26 mouse cellular contexts compared by ENCODE assay signal in the genomic region with DNA sequence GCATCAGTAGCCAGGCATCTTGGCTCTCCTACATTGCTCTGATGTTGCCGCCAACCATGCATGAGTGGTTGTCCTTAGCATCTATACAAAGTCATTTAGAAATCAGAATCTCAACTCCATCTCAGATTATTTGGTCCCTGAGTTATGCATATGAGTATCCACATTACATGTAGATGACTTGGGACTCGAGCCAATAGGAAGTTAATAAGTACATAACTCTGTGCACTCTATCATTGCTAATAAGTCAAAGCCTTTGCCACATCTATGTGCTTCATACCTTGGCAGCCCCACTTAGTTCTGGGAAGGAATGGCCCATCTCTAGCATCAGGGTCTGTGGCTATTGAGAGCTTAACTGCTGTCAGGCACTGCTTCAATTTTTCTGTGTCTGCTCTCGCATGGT. TPM values are rescaled to one million over a fixed set of nuclear protein-coding genes. Genes with fewer than 3 reads are reported as not detected.
DNase-seq lines count a peak whose midpoint lies in the region; ATAC-seq and TF ChIP-seq lines count a peak whose summit lies in the region.
"Had no signal": no experiment of that assay in that cellular context is flagged by ENCODE, and none has a peak within 500 bp of the region (broad histone marks: within the 10 kb centered on the region; RNA-seq: fewer than 3 reads in every experiment).

No protein-coding gene starts in this region.

- no peak overlapping the region for H3K4me2 ChIP-seq in kidney, postnatal 0 days (ENCODE audit: low read length)
- H3K4me2 ChIP-seq in intestine, embryonic 16.5 days (ENCODE audit: low read depth, low read length), result no peak overlapping the region
- H3K4me2 ChIP-seq: embryonic facial prominence, embryonic 13.5 days; forebrain, embryonic 12.5 days; forebrain, embryonic 15.5 days; heart, embryonic 13.5 days; hindbrain, embryonic 12.5 days; hindbrain, embryonic 15.5 days had no signal

- no peak for ATAC-seq in kidney, postnatal 0 days (replicated peaks; ENCODE audit: low FRiP score, low read depth)
- ATAC-seq in intestine, embryonic 16.5 days, result no peak
- ATAC-seq: CD4-positive, CD25-positive, alpha-beta regulatory T cell, adult 4 months; forebrain, embryonic 15.5 days had no signal

- H3K9me3 ChIP-seq in kidney, postnatal 0 days (replicated peaks; ENCODE audit: low read length), result no peaks in the 10 kb centered on the region
- no peaks in the 10 kb centered on the region for H3K9me3 ChIP-seq in intestine, embryonic 16.5 days (ENCODE audit: control insufficient read depth, low read length)
- H3K9me3 ChIP-seq: embryonic facial prominence, embryonic 10.5 days; embryonic facial prominence, embryonic 13.5 days; forebrain, embryonic 12.5 days; forebrain, embryonic 15.5 days; heart, embryonic 10.5 days; heart, embryonic 13.5 days; hindbrain, embryonic 12.5 days; hindbrain, embryonic 15.5 days had no signal

- 40% methylated on average over 3 of the region's 3 CpGs for WGBS in kidney, adult 2 months
- 69% methylated on average over 3 of the region's 3 CpGs for WGBS in kidney, postnatal 0 days
- WGBS in intestine, embryonic 16.5 days, result 65% methylated on average over 3 of the region's 3 CpGs

- peak; percentile 63 for DNase-seq in kidney, adult 2 months
- no peak for DNase-seq in kidney, postnatal 4 days
- peak; percentile 21 for DNase-seq in kidney, postnatal 0 days (ENCODE audit: low spot score)
- DNase-seq in kidney, postnatal 10 days, result peak; percentile 12
- DNase-seq in liver, result no peak
- DNase-seq: adrenal gland, adult 2 months; adrenal gland, postnatal 14 days; cerebellum, adult 11 months; cerebellum, adult 2 months; cerebellum, adult 9-11 months; cerebellum, postnatal 25 days; embryo, embryonic 11 days; gastrocnemius, postnatal 25 days; heart, adult 2 months; heart, postnatal 14 days had no signal

- H3K36me3 ChIP-seq in kidney, adult 2 months (ENCODE audit: control insufficient read depth, insufficient read depth, low read length), result no peaks in the 10 kb centered on the region
- H3K36me3 ChIP-seq in kidney, postnatal 0 days (ENCODE audit: insufficient read depth, low read length), result no peaks in the 10 kb centered on the region
- H3K36me3 ChIP-seq in intestine, embryonic 16.5 days (ENCODE audit: control insufficient read depth, insufficient read depth, low read length), result no peaks in the 10 kb centered on the region
- H3K36me3 ChIP-seq: embryonic facial prominence, embryonic 10.5 days; embryonic facial prominence, embryonic 13.5 days; forebrain, embryonic 12.5 days; forebrain, embryonic 15.5 days; heart, embryonic 10.5 days; heart, embryonic 13.5 days; hindbrain, embryonic 12.5 days; hindbrain, embryonic 15.5 days had no signal

- no peak overlapping the region for H3K27ac ChIP-seq in kidney, adult 2 months (ENCODE audit: insufficient read depth, low read depth, low read length)
- H3K27ac ChIP-seq in kidney, postnatal 0 days, result no peak overlapping the region
- H3K27ac ChIP-seq in intestine, embryonic 16.5 days (ENCODE audit: low read length), result no peak overlapping the region
- H3K27ac ChIP-seq: embryonic facial prominence, embryonic 10.5 days; embryonic facial prominence, embryonic 13.5 days; forebrain, embryonic 12.5 days; forebrain, embryonic 15.5 days; heart, adult 2 months; heart, embryonic 10.5 days; heart, embryonic 13.5 days; hindbrain, embryonic 12.5 days; hindbrain, embryonic 15.5 days had no signal

- H3K4me1 ChIP-seq in kidney, adult 2 months (ENCODE audit: control insufficient read depth, insufficient read depth, low read length), result peaks cover 7% of the 10 kb centered on the region; the same call in 1 of the 2 replicates
- H3K4me1 ChIP-seq in kidney, postnatal 0 days (replicated peaks; ENCODE audit: insufficient read depth, low read length), result no peaks in the 10 kb centered on the region
- no peaks in the 10 kb centered on the region for H3K4me1 ChIP-seq in intestine, embryonic 16.5 days (ENCODE audit: control insufficient read depth, insufficient read depth, low read length)
- H3K4me1 ChIP-seq: embryonic facial prominence, embryonic 10.5 days; embryonic facial prominence, embryonic 13.5 days; forebrain, embryonic 15.5 days had no signal

- TF ChIP-seq CTCF in kidney, adult 2 months (conservative IDR thresholded peaks at IDR 0.05; ENCODE audit: insufficient read depth, insufficient read length, low read depth, low read length), result no peak
- TF ChIP-seq CTCF in kidney, postnatal 0 days (IDR thresholded peaks at IDR 0.05; ENCODE audit: low read depth), result no peak

- H3K9ac ChIP-seq in kidney, postnatal 0 days (ENCODE audit: low read depth, low read length), result no peak overlapping the region
- no peak overlapping the region for H3K9ac ChIP-seq in intestine, embryonic 16.5 days (ENCODE audit: low read depth, low read length)
- H3K9ac ChIP-seq: embryonic facial prominence, embryonic 13.5 days; forebrain, embryonic 12.5 days; forebrain, embryonic 15.5 days; heart, embryonic 13.5 days; hindbrain, embryonic 12.5 days; hindbrain, embryonic 15.5 days had no signal

- H3K4me3 ChIP-seq in kidney, adult 2 months (ENCODE audit: insufficient read depth, low read depth, low read length), result no peak overlapping the region
- no peak overlapping the region for H3K4me3 ChIP-seq in kidney, postnatal 0 days (replicated peaks; ENCODE audit: low read depth, low read length)
- no peak overlapping the region for H3K4me3 ChIP-seq in intestine, embryonic 16.5 days (ENCODE audit: low read length)
- H3K4me3 ChIP-seq: embryonic facial prominence, embryonic 10.5 days; embryonic facial prominence, embryonic 13.5 days; erythroblast, embryonic 14.5 days; forebrain, embryonic 12.5 days; forebrain, embryonic 15.5 days; heart, adult 2 months; heart, embryonic 10.5 days; heart, embryonic 13.5 days; hindbrain, embryonic 12.5 days; hindbrain, embryonic 15.5 days had no signal

- no peaks in the 10 kb centered on the region for H3K27me3 ChIP-seq in kidney, adult 2 months (replicated peaks; ENCODE audit: control insufficient read depth, insufficient read depth, low read length)
- no peaks in the 10 kb centered on the region for H3K27me3 ChIP-seq in kidney, postnatal 0 days (ENCODE audit: insufficient read depth, low read length)
- no peaks in the 10 kb centered on the region for H3K27me3 ChIP-seq in intestine, embryonic 16.5 days (replicated peaks; ENCODE audit: control insufficient read depth, insufficient read depth, low read length)
- H3K27me3 ChIP-seq: embryonic facial prominence, embryonic 13.5 days; forebrain, embryonic 12.5 days; forebrain, embryonic 15.5 days; heart, embryonic 13.5 days; hindbrain, embryonic 12.5 days; hindbrain, embryonic 15.5 days had no signal

- no peak for TF ChIP-seq POLR2A in kidney, adult 2 months (IDR thresholded peaks at IDR 0.05; ENCODE audit: low read depth, low read length)

RNA-seq across cellular contexts. Expression of gene Lars2, which starts 23.7 kb away (rescaled TPM):
- 432 and 1,036 TPM in 2 replicates for polyA plus RNA-seq in kidney, adult 2 months (2012; rRNA removed)
- polyA plus RNA-seq in kidney, postnatal 0 days (2015; fragmentation: Nextera tagmentation; extraction: Ambion mirVana), result 1,450 and 1,696 TPM in 2 replicates
- polyA plus RNA-seq in intestine, embryonic 16.5 days (2015; fragmentation: Nextera tagmentation; extraction: Ambion mirVana), result 508 and 585 TPM in 2 replicates

Comparison
In these comparisons a context has a peak if more than half of its experiments do, and no peak if none do; other contexts are left out.
1. DNase-seq: peak in kidney, adult 2 months (single experiment), kidney, postnatal 0 days (single experiment) and kidney, postnatal 10 days (single experiment); none in kidney, postnatal 4 days (0 of 2) and liver (single experiment).